ENCODE assay signal across 28 mouse cellular contexts in the genomic region with DNA sequence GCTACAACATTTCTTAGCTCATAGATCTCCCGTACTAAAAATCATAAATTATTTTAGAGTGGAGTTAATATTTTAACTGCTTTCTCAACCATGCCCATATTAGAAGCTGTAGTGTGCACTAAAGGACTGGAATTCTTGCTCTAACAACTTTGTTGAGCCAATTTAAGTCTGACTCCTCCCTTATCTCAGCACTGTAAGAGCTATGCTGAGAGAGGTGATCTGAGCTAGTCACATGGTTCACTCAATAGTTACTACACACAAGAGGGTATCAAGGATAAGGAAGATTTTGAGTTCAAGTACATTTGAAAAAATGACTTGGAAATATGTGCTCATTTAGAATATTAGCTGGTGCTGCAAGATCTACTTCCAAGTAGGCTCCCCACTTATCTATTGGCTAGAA.
"Had no signal": no experiment of that assay in that cellular context is flagged by ENCODE, and none has a peak within 500 bp of the region (broad histone marks: within the 10 kb centered on the region; RNA-seq: fewer than 3 reads in every experiment).

No protein-coding gene starts in this region.

- H3K4me1 ChIP-seq: limb, embryonic 10.5 days; limb, embryonic 12.5 days; limb, embryonic 13.5 days; limb, embryonic 15.5 days; liver, embryonic 12.5 days; liver, embryonic 13.5 days; liver, embryonic 15.5 days; lung, embryonic 15.5 days; megakaryocyte, embryonic 14.5 days; midbrain, embryonic 10.5 days; midbrain, embryonic 12.5 days; midbrain, embryonic 13.5 days; midbrain, embryonic 15.5 days; neural tube, embryonic 12.5 days; neural tube, embryonic 13.5 days had no signal

- H3K4me3 ChIP-seq: left cerebral cortex, adult 2 months; limb, embryonic 10.5 days; limb, embryonic 12.5 days; limb, embryonic 13.5 days; limb, embryonic 15.5 days; liver, embryonic 12.5 days; liver, embryonic 13.5 days; liver, embryonic 15.5 days; lung, embryonic 15.5 days; megakaryocyte, embryonic 14.5 days; midbrain, embryonic 10.5 days; midbrain, embryonic 12.5 days; midbrain, embryonic 13.5 days; midbrain, embryonic 15.5 days; myocyte; neural tube, embryonic 12.5 days; neural tube, embryonic 13.5 days had no signal

- H3K27ac ChIP-seq: left cerebral cortex, adult 2 months; limb, embryonic 10.5 days; limb, embryonic 12.5 days; limb, embryonic 13.5 days; limb, embryonic 15.5 days; liver, embryonic 12.5 days; liver, embryonic 13.5 days; liver, embryonic 14.5 days; liver, embryonic 15.5 days; lung, embryonic 15.5 days; macrophage; midbrain, embryonic 10.5 days; midbrain, embryonic 12.5 days; midbrain, embryonic 13.5 days; midbrain, embryonic 15.5 days; neural tube, embryonic 12.5 days; neural tube, embryonic 13.5 days had no signal

- H3K4me2 ChIP-seq: limb, embryonic 12.5 days; limb, embryonic 13.5 days; limb, embryonic 15.5 days; liver, embryonic 11.5 days; liver, embryonic 12.5 days; liver, embryonic 13.5 days; liver, embryonic 15.5 days; lung, embryonic 14.5 days; lung, embryonic 15.5 days; midbrain, embryonic 11.5 days; midbrain, embryonic 12.5 days; midbrain, embryonic 13.5 days; midbrain, embryonic 15.5 days; neural tube, embryonic 12.5 days; neural tube, embryonic 13.5 days had no signal

- H3K36me3 ChIP-seq: limb, embryonic 10.5 days; limb, embryonic 12.5 days; limb, embryonic 13.5 days; limb, embryonic 15.5 days; liver, embryonic 12.5 days; liver, embryonic 13.5 days; liver, embryonic 15.5 days; lung, embryonic 15.5 days; midbrain, embryonic 10.5 days; midbrain, embryonic 12.5 days; midbrain, embryonic 13.5 days; midbrain, embryonic 15.5 days; neural tube, embryonic 12.5 days; neural tube, embryonic 13.5 days had no signal

- H3K9ac ChIP-seq: limb, embryonic 12.5 days; limb, embryonic 13.5 days; limb, embryonic 15.5 days; liver, embryonic 12.5 days; liver, embryonic 13.5 days; liver, embryonic 14.5 days; liver, embryonic 15.5 days; liver, postnatal 0 days; lung, embryonic 14.5 days; lung, embryonic 15.5 days; midbrain, embryonic 12.5 days; midbrain, embryonic 13.5 days; midbrain, embryonic 15.5 days; neural tube, embryonic 12.5 days; neural tube, embryonic 13.5 days had no signal

- H3K9me3 ChIP-seq: limb, embryonic 10.5 days; limb, embryonic 12.5 days; limb, embryonic 13.5 days; limb, embryonic 15.5 days; liver, embryonic 12.5 days; liver, embryonic 13.5 days; liver, embryonic 15.5 days; lung, embryonic 15.5 days; megakaryocyte, embryonic 14.5 days; midbrain, embryonic 10.5 days; midbrain, embryonic 12.5 days; midbrain, embryonic 13.5 days; midbrain, embryonic 15.5 days; neural tube, embryonic 12.5 days; neural tube, embryonic 13.5 days had no signal

- DNase-seq: layer of hippocampus, postnatal 36 days; left cerebral cortex, postnatal 4 days; liver; liver, embryonic 13.5 days; liver, postnatal 0 days; lung, embryonic 14.5 days; midbrain, embryonic 14.5 days had no signal

- H3K27me3 ChIP-seq: limb, embryonic 12.5 days; limb, embryonic 13.5 days; limb, embryonic 15.5 days; liver, embryonic 12.5 days; liver, embryonic 13.5 days; liver, embryonic 15.5 days; lung, embryonic 15.5 days; megakaryocyte, embryonic 14.5 days; midbrain, embryonic 12.5 days; midbrain, embryonic 13.5 days; midbrain, embryonic 15.5 days; neural tube, embryonic 12.5 days; neural tube, embryonic 13.5 days had no signal

- ATAC-seq: liver, embryonic 12.5 days; liver, postnatal 0 days; midbrain, embryonic 13.5 days; midbrain, embryonic 15.5 days; midbrain, embryonic 16.5 days had no signal
